Mouse (Mus musculus) megakaryocyte, embryonic 14.5 days (primary cell): ENCODE results near the gene Gm20547. TPM values are rescaled to one million over a fixed set of nuclear protein-coding genes. Genes with fewer than 3 reads are reported as not detected.
"Not testable (repeated sequence)": the region's sequence is repeated elsewhere in the genome, so short reads cannot be mapped to it uniquely, and the experiment has no call there.

Experiments used
- H3K27me3 ChIP-seq: replicated peaks from 2 replicates; pipeline ENCODE3; 2012; ENCODE audit warnings: inconsistent platforms
- H3K36me3 ChIP-seq: replicated peaks from 2 replicates; pipeline ENCODE3; 2012; ENCODE audit warnings: low read length, inconsistent platforms, mixed read lengths
- H3K4me1 ChIP-seq: 2 replicates; pipeline ENCODE4 v1.6.1; 2012; ENCODE audit warnings: inconsistent platforms
- H3K4me3 ChIP-seq: replicated peaks from 2 replicates; pipeline ENCODE3; 2012; ENCODE audit warnings: moderate library complexity, mild to moderate bottlenecking, inconsistent platforms
- H3K9me3 ChIP-seq: 2 replicates; pipeline ENCODE4 v1.6.1; 2012; ENCODE audit warnings: inconsistent platforms
- FLI1 ChIP-seq: IDR thresholded peaks from 2 replicates; pipeline ENCODE4 v1.6.1; 2012; ENCODE audit warnings: low read length, inconsistent platforms, mixed read lengths
- GATA1 ChIP-seq: IDR thresholded peaks from 3 replicates; pipeline ENCODE4 v1.6.1; 2012; ENCODE audit warnings: mixed read lengths, low read length, inconsistent platforms, borderline replicate concordance
- polyA plus RNA-seq: library from polyadenylated mRNA; stranded (reverse); fragments of >175 nt; gene quantifications from 2 replicates; pipeline ENCODE4 v1.2.3, GENCODE M21; 2012; ENCODE audit warnings: low replicate concordance; ENCODE audit not compliant: insufficient read depth

Gene Gm20547
- polyA plus RNA-seq, 1 experiment = not detected

GRCm38 (mm10) chr17:34837464-34838324 is 44.1 kb downstream of the Gm20547 start:
- TF ChIP-seq FLI1 = no peak
- Histone ChIP-seq H3K36me3 (peaks cover 72% of the 10 kb centered on the region), H3K4me3 (peak overlapping the region; percentile 98), H3K4me1 (peaks cover 36% of the 10 kb centered on the region), H3K27me3 (no peaks in the 10 kb centered on the region), H3K9me3 (no peaks in the 10 kb centered on the region)

GRCm38 (mm10) chr17:34836856-34837221 is 45.0 kb downstream of the Gm20547 start, which contains the start of the genes Stk19 and Dxo:
Gene Stk19, minus strand, starts transcription at chr17:34836945.
Gene Dxo, plus strand, starts transcription at chr17:34837019.
- H3K36me3 ChIP-seq = peaks cover 72% of the 10 kb centered on the region
- H3K9me3 ChIP-seq = no peaks in the 10 kb centered on the region
- TF ChIP-seq GATA1 (no peak), FLI1 (no peak; the same call in 1 of the 2 replicates)
- H3K4me3 ChIP-seq = peak within 1 kb of the TSS; percentile 98
- H3K27me3 ChIP-seq = no peaks in the 10 kb centered on the region
- peaks cover 36% of the 10 kb centered on the region for H3K4me1 ChIP-seq

- Histone ChIP-seq H3K27me3 (no peaks in the 10 kb centered on the region), H3K36me3 (peaks cover 69% of the 10 kb centered on the region), H3K9me3 (no peaks in the 10 kb centered on the region), H3K4me1 (peaks cover 36% of the 10 kb centered on the region), H3K4me3 (peak overlapping the region; percentile 98)
- TF ChIP-seq FLI1 (no peak), GATA1 (no peak)
These were observed 45.5 kb downstream of the Gm20547 start for GRCm38 (mm10) chr17:34836155-34836855.

DNA sequence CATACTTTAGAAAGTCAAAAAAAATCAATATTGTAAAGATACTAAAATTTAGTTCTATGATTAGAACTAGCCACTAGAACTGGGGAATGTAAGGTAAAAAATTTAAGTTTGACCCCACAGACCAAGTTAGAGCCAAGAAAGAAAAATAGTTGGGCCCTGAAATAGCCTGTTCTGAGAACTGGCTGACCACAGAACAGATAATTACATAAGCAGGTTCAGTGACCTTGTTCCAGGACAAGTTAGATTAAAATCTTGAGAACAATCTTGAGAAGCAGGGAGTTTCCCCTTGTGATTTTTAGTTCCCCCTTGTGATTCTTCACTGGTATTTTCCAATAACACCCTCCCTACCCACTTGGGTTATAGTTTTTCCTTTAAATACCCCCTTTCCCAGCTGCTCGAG is 51.1 kb downstream of the Gm20547 start:
- peaks cover 86% of the 10 kb centered on the region for H3K36me3 ChIP-seq
- not testable (repeated sequence) for H3K4me1 ChIP-seq, H3K27me3 ChIP-seq, H3K4me3 ChIP-seq
- peaks cover 15% of the 10 kb centered on the region for H3K9me3 ChIP-seq

- Histone ChIP-seq H3K36me3 (no peaks in the 10 kb centered on the region), H3K9me3 (no peaks in the 10 kb centered on the region), H3K4me1 (no peaks in the 10 kb centered on the region), H3K4me3 (no peak overlapping the region), H3K27me3 (peaks cover 7% of the 10 kb centered on the region)
- TF ChIP-seq GATA1 (no peak), FLI1 (no peak)
These were observed 66.9 kb downstream of the Gm20547 start for GRCm38 (mm10) chr17:34814818-34815370.

GRCm38 (mm10) chr17:34813747-34814146 is 68.1 kb downstream of the Gm20547 start:
- not testable (repeated sequence) for H3K36me3 ChIP-seq, H3K9me3 ChIP-seq, H3K27me3 ChIP-seq

DNA sequence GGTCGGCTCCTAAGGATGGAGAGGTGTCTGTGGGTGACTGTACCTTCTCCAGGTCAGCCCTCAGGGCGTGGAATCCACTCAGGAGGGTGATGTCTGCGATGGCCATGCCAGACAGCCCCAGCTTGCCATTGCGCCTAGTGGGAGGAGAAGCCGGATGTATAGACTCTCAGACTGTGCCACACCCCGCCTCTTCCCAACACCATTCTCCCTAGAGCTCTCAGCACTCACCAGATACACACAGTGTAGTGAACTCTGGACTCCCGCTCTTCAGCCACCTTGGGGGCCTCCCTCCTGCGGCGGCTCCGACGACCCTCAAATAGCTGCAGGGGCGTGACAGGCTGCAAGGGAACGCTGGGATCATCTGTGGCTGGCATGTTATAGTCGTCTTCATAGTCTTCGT is 70.6 kb downstream of the Gm20547 start:
- TF ChIP-seq GATA1 = no peak
- TF ChIP-seq FLI1 = no peak
- H3K4me3 ChIP-seq = no peak overlapping the region
- no peaks in the 10 kb centered on the region for H3K4me1 ChIP-seq
- H3K36me3 ChIP-seq = no peaks in the 10 kb centered on the region
- no peaks in the 10 kb centered on the region for H3K9me3 ChIP-seq
- peaks cover 2% of the 10 kb centered on the region for H3K27me3 ChIP-seq

More at GRCm38 (mm10) chr17:34813747-34814146, 68.1 kb downstream of the Gm20547 start:
- not testable (repeated sequence) for H3K4me1 ChIP-seq, H3K4me3 ChIP-seq

DNA sequence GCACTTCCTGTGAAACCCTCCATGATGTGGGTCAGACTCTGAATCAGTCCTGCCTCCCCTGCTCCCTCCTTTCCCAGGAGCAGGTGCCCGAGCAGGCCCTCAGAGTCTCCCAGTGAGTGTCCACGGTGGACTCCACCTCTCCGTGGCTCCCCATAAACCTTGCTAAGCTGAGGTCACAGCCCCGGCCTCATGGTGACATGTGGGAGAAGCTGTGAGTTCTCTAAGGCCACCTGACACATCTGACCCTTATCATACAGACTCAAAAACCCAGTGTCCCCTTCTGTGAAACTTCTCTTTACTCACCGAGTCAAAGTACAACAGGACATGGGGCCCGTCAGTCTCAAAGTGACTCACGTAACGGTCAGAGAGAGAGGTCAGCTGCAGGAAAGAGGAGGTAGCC is 71.0 kb downstream of the Gm20547 start:
- H3K9me3 ChIP-seq, H3K36me3 ChIP-seq, H3K4me3 ChIP-seq, H3K27me3 ChIP-seq, H3K4me1 ChIP-seq: not testable (repeated sequence)

- H3K4me1 ChIP-seq, H3K36me3 ChIP-seq, H3K4me3 ChIP-seq, H3K9me3 ChIP-seq, H3K27me3 ChIP-seq: not testable (repeated sequence)
These were observed 71.4 kb downstream of the Gm20547 start for GRCm38 (mm10) chr17:34810411-34810810.

GRCm38 (mm10) chr17:34808599-34809205 is 73.1 kb downstream of the Gm20547 start:
- H3K9me3 ChIP-seq = peaks cover 16% of the 10 kb centered on the region
- H3K36me3 ChIP-seq = no peaks in the 10 kb centered on the region
- H3K4me1 ChIP-seq = no peaks in the 10 kb centered on the region
- no peak overlapping the region for H3K4me3 ChIP-seq
- H3K27me3 ChIP-seq = no peaks in the 10 kb centered on the region
- TF ChIP-seq FLI1 (no peak), GATA1 (no peak)
